Mouse (Mus musculus) liver, embryonic 15.5 days (tissue): ENCODE results near the gene Stat5a. TPM values are rescaled to one million over a fixed set of nuclear protein-coding genes. Genes with fewer than 3 reads are reported as not detected.

Experiments used
- ATAC-seq: fragments of 200-750 bp; cut with Nextera tagmentation; 2 replicates; pipeline ENCODE4 v1.8.0; 2017; ENCODE audit warnings: moderate number of reproducible peaks, mild to moderate bottlenecking, moderate library complexity; ENCODE audit not compliant: insufficient read depth
- H3K27ac ChIP-seq: fragments of 300-500 bp; sonication (generic); replicated peaks from 2 replicates; pipeline ENCODE4 v1.5.1; 2015; ENCODE audit warnings: mild to moderate bottlenecking, inconsistent platforms
- H3K27me3 ChIP-seq: fragments of 300-500 bp; sonication (generic); 2 replicates; pipeline ENCODE4 v1.6.1; 2015; ENCODE audit warnings: mild to moderate bottlenecking, inconsistent platforms
- H3K36me3 ChIP-seq: fragments of 300-500 bp; sonication (generic); replicated peaks from 2 replicates; pipeline ENCODE4 v1.6.1; 2015; ENCODE audit warnings: moderate library complexity, mild to moderate bottlenecking, inconsistent platforms
- H3K4me1 ChIP-seq: fragments of 300-500 bp; sonication (generic); replicated peaks from 2 replicates; pipeline ENCODE4 v1.6.1; 2015; ENCODE audit warnings: inconsistent platforms
- H3K4me2 ChIP-seq: fragments of 300-500 bp; sonication (generic); 2 replicates; pipeline ENCODE4 v1.6.1; 2015; ENCODE audit warnings: moderate library complexity, mild to moderate bottlenecking, inconsistent platforms
- H3K4me3 ChIP-seq: fragments of 300-500 bp; sonication (generic); replicated peaks from 2 replicates; pipeline ENCODE4 v1.5.1; 2015; ENCODE audit warnings: mild to moderate bottlenecking, inconsistent platforms
- H3K9ac ChIP-seq: fragments of 300-500 bp; sonication (generic); 2 replicates; pipeline ENCODE4 v1.6.1; 2015; ENCODE audit warnings: moderate library complexity, mild to moderate bottlenecking, inconsistent platforms
- H3K9me3 ChIP-seq: fragments of 300-500 bp; sonication (generic); replicated peaks from 2 replicates; pipeline ENCODE4 v1.6.1; 2016; ENCODE audit warnings: inconsistent platforms
- WGBS: fragments of 180-500 bp; shearing (Covaris S2); methylation state at CpG from one replicate; pipeline ENCODE4 v1.1.7; 2015; ENCODE audit warnings: mixed read lengths; ENCODE audit not compliant: insufficient replicate concordance; 5-methylcytosine and 5-hydroxymethylcytosine counted together
- polyA plus RNA-seq: library from polyadenylated mRNA; unstranded; fragments of >200 nt; fragmentation: Nextera tagmentation; extraction: Ambion mirVana; gene quantifications from 2 replicates; pipeline ENCODE4 v1.2.1, GENCODE M21; 2015

The Stat5a gene
- polyA plus RNA-seq, 1 experiment from 2014 or later = 8.2 TPM

DNA sequence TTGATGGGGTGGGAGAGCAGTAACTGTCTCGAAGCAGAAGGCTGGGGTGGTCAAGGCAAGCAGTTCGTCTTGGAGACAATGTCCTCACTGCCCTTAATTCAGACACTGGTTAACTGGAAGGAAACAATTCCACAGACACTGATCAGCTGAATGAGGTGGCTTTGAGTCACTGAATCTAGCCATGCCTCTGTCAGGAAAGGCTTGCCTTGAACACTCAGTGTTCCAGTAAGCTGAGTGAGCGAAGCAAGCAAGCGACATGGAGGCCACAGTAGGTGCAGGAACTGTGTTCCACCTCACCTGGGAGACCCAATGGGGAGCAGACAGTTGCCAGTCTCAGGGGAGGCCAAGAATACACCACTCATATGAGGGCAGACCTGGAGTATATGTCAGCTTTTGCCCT lies 28.1 kb downstream of the Stat5a start:
- H3K36me3 ChIP-seq = peaks cover 47% of the 10 kb centered on the region
- H3K9me3 ChIP-seq = no peaks in the 10 kb centered on the region
- peaks cover 86% of the 10 kb centered on the region for H3K4me1 ChIP-seq
- WGBS = 74% methylated on average over 4 of the region's 4 CpGs
- H3K4me2 ChIP-seq = no peak overlapping the region
- no peak overlapping the region for H3K4me3 ChIP-seq
- no peak for ATAC-seq
- H3K9ac ChIP-seq = no peak overlapping the region
- no peaks in the 10 kb centered on the region for H3K27me3 ChIP-seq
- peak overlapping the region; percentile 83 for H3K27ac ChIP-seq

DNA sequence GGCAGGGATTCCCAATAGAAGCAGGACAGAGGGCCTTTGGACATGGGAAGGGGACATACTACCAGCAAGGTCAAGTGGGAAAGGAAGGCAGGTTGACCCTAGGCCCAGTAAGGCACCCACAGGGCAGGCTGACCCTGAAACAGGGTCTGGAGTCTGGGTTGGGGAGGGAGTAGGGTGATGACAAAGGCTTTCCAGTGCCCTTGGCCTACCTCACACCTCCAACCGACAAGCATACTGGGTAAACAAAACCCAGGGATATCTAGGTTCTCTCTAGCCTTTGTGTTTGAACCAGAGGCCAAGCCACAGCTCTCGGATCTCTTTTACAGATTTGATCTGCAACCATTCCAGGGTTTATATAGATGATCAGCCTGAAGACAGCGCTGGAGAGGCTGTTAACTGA lies 28.6 kb downstream of the Stat5a start:
- H3K9ac ChIP-seq = no peak overlapping the region
- no peak for ATAC-seq
- H3K4me2 ChIP-seq = no peak overlapping the region
- 67% methylated on average over 3 of the region's 3 CpGs for WGBS
- H3K27me3 ChIP-seq = no peaks in the 10 kb centered on the region
- H3K9me3 ChIP-seq = no peaks in the 10 kb centered on the region
- H3K27ac ChIP-seq = peak overlapping the region; percentile 83
- peaks cover 90% of the 10 kb centered on the region for H3K4me1 ChIP-seq
- no peak overlapping the region for H3K4me3 ChIP-seq
- peaks cover 50% of the 10 kb centered on the region for H3K36me3 ChIP-seq

DNA sequence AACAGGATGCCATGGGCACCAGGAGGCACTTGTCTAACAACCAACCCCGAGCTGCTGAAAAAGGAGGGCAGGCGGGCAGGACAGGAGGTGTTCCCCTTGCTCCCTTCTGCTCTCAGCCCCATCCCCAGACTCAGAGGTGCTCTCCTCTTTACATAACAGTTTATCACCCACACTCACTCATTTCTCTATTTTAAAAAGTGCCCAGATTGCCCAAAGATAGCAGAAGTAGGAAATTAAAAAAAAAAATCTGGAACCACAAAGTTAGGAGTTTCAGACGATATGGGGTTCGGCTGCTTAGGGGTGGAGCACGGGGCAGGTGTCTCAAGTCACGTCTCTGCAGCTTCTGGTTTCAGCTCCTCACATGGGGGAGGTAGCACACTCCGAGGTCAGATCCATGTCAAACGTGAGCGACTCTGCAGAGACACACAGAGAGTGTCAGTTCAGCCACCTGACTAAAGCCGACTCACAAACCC lies 29.2 kb downstream of the Stat5a start:
- no peaks in the 10 kb centered on the region for H3K27me3 ChIP-seq
- WGBS = 28% methylated on average over 10 of the region's 10 CpGs
- H3K4me1 ChIP-seq = peaks cover 91% of the 10 kb centered on the region
- no peak overlapping the region for H3K9ac ChIP-seq
- peak overlapping the region; percentile 83 for H3K27ac ChIP-seq
- no peak overlapping the region for H3K4me3 ChIP-seq
- no peak for ATAC-seq
- peaks cover 56% of the 10 kb centered on the region for H3K36me3 ChIP-seq
- H3K9me3 ChIP-seq = no peaks in the 10 kb centered on the region
- H3K4me2 ChIP-seq = no peak overlapping the region

DNA sequence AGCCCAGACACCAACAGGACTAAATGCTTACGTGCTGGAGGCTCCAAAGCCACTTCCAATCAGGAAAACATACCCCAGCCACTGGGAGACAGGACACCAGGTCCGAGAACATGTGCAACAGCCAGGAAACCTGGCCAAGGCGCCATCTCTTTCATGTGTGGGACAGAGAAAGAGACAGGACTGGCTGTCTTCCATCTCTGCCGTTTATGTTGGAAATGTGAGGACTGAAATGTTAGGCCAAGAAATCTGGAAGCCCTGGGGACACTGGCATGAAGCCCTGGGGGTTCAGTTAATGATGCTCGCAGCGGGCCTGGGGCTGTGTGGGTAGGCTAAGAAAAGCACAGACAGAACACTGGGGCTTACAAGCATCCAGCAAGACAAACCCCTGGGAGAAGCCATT lies 31.3 kb downstream of the Stat5a start:
- Histone ChIP-seq H3K4me3 (no peak overlapping the region), H3K27ac (peak overlapping the region; percentile 77; the same call in 1 of the 2 replicates), H3K9ac (no peak overlapping the region), H3K9me3 (no peaks in the 10 kb centered on the region), H3K4me2 (no peak overlapping the region), H3K36me3 (peaks cover 56% of the 10 kb centered on the region), H3K27me3 (no peaks in the 10 kb centered on the region), H3K4me1 (peaks cover 88% of the 10 kb centered on the region)
- 80% methylated on average over 6 of the region's 6 CpGs for WGBS
- ATAC-seq = no peak

DNA sequence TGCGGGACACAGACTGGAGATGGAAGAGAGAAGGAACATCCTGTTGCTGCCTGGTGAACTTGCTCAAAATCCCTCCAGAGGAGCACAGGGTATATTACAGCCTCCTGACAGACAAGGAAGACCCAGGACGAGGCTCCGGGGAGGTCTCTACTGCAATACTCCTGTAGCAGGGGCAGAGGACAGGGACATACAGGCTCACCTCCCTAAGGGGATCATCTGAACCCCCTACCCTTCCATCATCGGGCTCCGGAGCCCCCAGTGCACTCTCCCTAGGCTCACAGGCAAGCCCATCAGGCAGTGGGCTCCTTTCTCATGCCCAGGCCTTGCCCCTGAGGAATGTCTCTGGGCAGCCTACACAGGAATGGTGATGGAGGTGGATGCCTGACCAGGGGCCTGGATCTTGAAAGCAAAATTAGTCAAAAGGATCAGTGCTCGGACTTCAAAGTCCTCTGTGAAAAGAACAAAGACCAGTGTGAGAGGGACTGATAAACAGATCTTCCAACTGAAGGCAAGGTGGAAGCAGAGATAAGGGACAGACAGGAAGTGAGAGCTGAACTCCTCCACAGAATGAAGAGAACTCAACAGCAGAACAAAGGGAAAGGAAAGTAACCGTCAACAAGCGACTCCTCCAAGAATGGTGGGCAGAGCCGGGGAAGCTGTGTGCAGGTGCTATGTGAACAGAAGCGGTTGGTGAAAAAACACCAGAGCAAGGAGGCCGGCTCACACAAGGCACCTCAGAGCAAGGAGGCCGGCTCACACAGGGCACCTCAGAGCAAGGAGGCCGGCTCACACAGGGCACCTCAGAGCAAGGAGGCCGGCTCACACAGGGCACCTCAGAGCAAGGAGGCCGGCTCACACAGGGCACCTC lies 32.3 kb downstream of the Stat5a start:
- peak overlapping the region; percentile 77 for H3K27ac ChIP-seq
- WGBS = 21% methylated on average over 15 of the region's 15 CpGs
- H3K9me3 ChIP-seq = no peaks in the 10 kb centered on the region
- H3K4me1 ChIP-seq = peaks cover 78% of the 10 kb centered on the region
- H3K9ac ChIP-seq = peak overlapping the region; percentile 36; the same call in 1 of the 2 replicates
- no peaks in the 10 kb centered on the region for H3K27me3 ChIP-seq
- H3K4me3 ChIP-seq = peak overlapping the region; percentile 14; the same call in 1 of the 2 replicates
- peaks cover 65% of the 10 kb centered on the region for H3K36me3 ChIP-seq
- peak; percentile 80 for ATAC-seq
- peak overlapping the region; percentile 62 for H3K4me2 ChIP-seq

DNA sequence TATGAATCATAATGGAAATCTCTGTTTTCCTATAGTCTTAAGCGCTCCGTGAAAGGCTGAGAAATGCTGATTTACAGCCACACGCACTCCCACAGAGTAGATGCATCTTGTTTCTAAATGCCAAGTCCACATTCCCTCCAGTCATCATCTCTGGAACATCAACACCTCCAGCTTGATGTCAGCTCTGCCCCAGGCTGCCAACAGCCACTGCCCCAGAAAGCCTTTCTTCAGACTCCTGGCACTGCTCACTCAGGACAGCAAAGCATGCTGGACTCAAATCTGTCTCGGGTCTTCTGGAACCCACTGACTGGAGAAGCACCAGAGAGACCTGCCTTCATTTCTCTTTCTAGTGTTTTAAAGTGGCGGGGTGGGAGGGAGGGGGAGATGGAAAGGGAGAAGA lies 33.3 kb downstream of the Stat5a start:
- Histone ChIP-seq H3K4me3 (no peak overlapping the region), H3K4me2 (no peak overlapping the region), H3K36me3 (peaks cover 70% of the 10 kb centered on the region), H3K4me1 (peaks cover 69% of the 10 kb centered on the region), H3K27ac (peak overlapping the region; percentile 77), H3K27me3 (no peaks in the 10 kb centered on the region), H3K9ac (no peak overlapping the region), H3K9me3 (no peaks in the 10 kb centered on the region)
- 64% methylated on average over 5 of the region's 5 CpGs for WGBS
- ATAC-seq = no peak

DNA sequence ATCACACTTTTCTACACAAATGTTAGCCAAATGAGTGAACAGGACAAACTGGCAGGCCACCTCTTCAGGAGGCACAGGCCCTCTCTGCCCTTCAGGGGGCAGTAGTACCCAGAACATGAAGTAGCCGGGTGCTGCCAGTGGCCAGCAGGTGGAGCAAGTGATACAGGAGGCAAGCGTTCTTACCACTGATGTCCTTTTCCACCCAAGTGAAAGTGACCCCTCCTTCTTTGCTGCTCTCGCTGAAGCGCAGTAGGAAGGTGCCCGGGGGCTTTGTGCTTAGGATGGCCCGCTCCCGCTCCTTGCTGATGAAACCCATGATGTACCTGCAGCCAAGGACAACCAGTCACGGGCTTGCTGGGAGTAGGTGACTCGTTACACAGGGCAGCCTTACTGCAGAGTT lies 34.3 kb downstream of the Stat5a start:
- H3K4me2 ChIP-seq = peak overlapping the region; percentile 47; the same call in 1 of the 2 replicates
- H3K9ac ChIP-seq = 0 out of 2 replicates have a peak overlapping the region, but pooled peaks have one; percentile 15
- H3K36me3 ChIP-seq = peaks cover 77% of the 10 kb centered on the region
- peaks cover 58% of the 10 kb centered on the region for H3K4me1 ChIP-seq
- no peak overlapping the region; the same call in 1 of the 2 replicates for H3K27ac ChIP-seq
- no peaks in the 10 kb centered on the region for H3K9me3 ChIP-seq
- WGBS = 13% methylated on average over 9 of the region's 9 CpGs
- ATAC-seq = peak; percentile 33
- H3K27me3 ChIP-seq = no peaks in the 10 kb centered on the region
- H3K4me3 ChIP-seq = no peak overlapping the region

DNA sequence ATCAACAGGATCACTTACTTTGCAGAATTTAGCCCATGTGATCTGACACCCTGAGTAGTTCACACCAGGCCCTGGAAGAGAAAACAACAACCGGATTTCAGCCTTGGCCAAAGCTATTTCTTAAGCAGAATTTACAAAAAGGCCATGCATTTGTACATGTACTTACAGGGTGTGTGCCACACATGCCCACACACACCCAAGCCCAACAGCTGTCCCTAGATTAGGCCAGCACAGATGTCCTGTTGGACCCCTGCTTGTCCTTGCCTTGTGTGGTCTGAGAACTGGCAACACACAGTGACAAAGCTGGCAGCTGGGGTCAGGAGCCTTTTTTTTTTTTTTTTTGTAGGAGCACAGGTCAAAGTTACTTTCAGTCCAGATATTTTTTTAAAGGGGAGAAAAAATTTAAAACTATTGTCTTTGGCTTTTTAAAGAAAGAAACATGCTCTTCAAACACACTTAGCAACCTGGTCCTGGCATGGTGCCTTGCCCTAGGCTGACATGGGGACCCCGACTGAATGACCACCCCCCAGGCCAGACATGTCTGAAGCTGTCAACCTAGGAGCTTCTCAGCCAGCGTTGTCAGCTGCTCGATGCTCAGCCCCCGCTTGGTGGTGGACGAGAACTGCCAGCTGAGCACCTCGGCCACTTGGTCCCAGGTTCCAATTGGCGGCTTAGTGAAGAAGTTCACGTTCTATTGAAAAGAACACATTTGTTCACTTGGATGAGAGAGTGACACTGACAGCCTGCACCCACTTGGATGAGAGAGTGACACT lies 35.2 kb downstream of the Stat5a start:
- Histone ChIP-seq H3K4me3 (no peak overlapping the region), H3K27me3 (no peaks in the 10 kb centered on the region), H3K9me3 (no peaks in the 10 kb centered on the region), H3K4me2 (no peak overlapping the region), H3K4me1 (peaks cover 50% of the 10 kb centered on the region), H3K36me3 (peaks cover 77% of the 10 kb centered on the region), H3K9ac (no peak overlapping the region), H3K27ac (no peak overlapping the region)
- WGBS = 73% methylated on average over 9 of the region's 9 CpGs
- no peak for ATAC-seq

DNA sequence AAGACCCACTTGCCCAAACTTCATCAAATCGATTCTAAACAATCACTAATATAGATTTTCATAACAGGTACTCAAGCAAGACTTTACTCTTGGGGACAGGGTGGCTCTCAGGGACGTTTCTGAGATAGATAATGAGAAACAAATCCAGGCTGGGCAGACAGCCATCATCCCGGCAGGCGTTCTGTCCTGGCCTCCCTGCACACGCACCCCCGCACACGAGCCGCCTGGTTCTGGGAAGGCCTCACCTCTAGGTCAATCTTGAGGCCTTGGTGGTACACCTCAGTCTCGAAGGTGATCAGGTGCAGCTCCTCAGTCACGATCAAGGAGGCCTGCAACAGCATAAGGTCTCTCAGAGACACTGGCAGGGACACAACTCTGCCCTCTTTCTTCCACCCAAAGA lies 36.9 kb downstream of the Stat5a start:
- no peak overlapping the region for H3K4me3 ChIP-seq
- ATAC-seq = no peak
- H3K9ac ChIP-seq = no peak overlapping the region
- H3K9me3 ChIP-seq = no peaks in the 10 kb centered on the region
- H3K4me1 ChIP-seq = peaks cover 34% of the 10 kb centered on the region
- H3K36me3 ChIP-seq = peaks cover 77% of the 10 kb centered on the region
- H3K4me2 ChIP-seq = no peak overlapping the region
- no peak overlapping the region for H3K27ac ChIP-seq
- no peaks in the 10 kb centered on the region for H3K27me3 ChIP-seq
- 74% methylated on average over 10 of the region's 10 CpGs for WGBS

DNA sequence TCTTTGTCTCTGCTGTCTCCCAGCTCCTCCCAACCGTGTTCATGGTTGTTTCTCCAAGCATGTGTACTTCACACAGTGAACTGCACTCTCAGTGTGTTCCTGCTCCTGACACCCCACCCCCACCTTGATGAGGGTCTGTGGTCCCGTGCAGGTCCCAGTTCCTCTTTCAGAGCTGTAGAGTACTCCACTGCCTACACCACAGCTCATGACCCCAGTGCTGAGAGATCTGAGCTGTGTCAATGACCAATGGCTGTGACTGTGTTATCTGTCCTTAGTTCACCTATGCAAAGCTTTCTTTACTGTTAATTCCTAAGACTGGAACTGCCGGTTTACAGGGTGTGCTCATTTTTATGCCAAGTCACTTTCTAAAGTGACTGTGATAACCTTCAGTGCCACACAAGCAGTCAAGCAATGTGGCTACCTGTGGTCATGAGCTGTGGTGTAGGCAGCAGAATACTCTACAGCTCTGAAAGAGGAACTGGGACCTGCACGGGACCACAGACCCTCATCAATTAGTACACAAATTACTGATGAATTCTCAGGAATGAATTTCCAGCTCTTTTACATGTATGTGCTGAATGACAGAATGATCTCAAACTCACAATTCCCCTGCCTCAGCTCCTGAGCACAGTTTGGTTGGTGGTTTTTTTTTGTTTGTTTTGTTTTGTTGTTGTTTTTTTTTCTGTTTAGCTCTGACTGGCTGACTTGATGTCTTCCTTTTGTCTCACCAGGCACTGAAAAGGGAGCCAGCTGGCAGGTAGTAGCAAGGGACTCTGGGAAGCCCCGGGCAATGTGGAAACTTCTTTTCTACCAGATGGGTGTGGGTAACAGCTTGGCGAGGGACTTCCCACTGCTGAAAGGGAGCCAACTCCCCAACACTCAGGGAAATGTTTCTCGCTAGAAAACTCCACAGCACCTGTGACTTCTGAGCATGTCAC lies 38.4 kb downstream of the Stat5a start:
- H3K4me2 ChIP-seq = no peak overlapping the region
- peaks cover 85% of the 10 kb centered on the region for H3K36me3 ChIP-seq
- no peaks in the 10 kb centered on the region for H3K27me3 ChIP-seq
- H3K27ac ChIP-seq = no peak overlapping the region
- 67% methylated on average over 7 of the region's 7 CpGs for WGBS
- peaks cover 19% of the 10 kb centered on the region for H3K4me1 ChIP-seq
- H3K4me3 ChIP-seq = no peak overlapping the region
- no peak overlapping the region for H3K9ac ChIP-seq
- H3K9me3 ChIP-seq = no peaks in the 10 kb centered on the region
- ATAC-seq = no peak
